Mouse (Mus musculus) heart, postnatal 0 days (tissue): Measurements from ENCODE around the gene Dexi. TPM values are rescaled to one million over a fixed set of nuclear protein-coding genes. Genes with fewer than 3 reads are reported as not detected.

Experiments
- ATAC-seq: fragments of 200-750 bp; cut with Nextera tagmentation; 2 replicates; pipeline ENCODE4 v1.8.0; 2017; ENCODE audit warnings: low read depth, moderate number of reproducible peaks, moderate library complexity; ENCODE audit not compliant: insufficient read depth
- DNase-seq: peaks from one replicate; pipeline ENCODE4 v3.0.0-alpha.2; 2016; ENCODE audit warnings: low spot score
- H3K27ac ChIP-seq: fragments of 300-500 bp; sonication (generic); 2 replicates; pipeline ENCODE4 v1.5.1; 2014; ENCODE audit warnings: low read depth, mild to moderate bottlenecking
- H3K27me3 ChIP-seq: fragments of 300-500 bp; sonication (generic); 2 replicates; pipeline ENCODE4 v1.6.1; 2014; ENCODE audit warnings: low read length, mixed read lengths; ENCODE audit not compliant: control insufficient read depth, insufficient read depth
- H3K36me3 ChIP-seq: fragments of 300-500 bp; sonication (generic); replicated peaks from 2 replicates; pipeline ENCODE4 v1.6.1; 2014; ENCODE audit warnings: low read length, mixed read lengths; ENCODE audit not compliant: control insufficient read depth, insufficient read depth
- H3K4me1 ChIP-seq: fragments of 300-500 bp; sonication (generic); 2 replicates; pipeline ENCODE4 v1.6.1; 2014; ENCODE audit warnings: antibody characterized with exemption; ENCODE audit not compliant: control insufficient read depth, insufficient read depth
- H3K4me2 ChIP-seq: fragments of 300-500 bp; sonication (generic); 2 replicates; pipeline ENCODE4 v1.6.1; 2014; ENCODE audit warnings: low read depth, mild to moderate bottlenecking, low read length, moderate library complexity
- H3K4me3 ChIP-seq: fragments of 300-500 bp; sonication (generic); 2 replicates; pipeline ENCODE4 v1.5.1; 2014; ENCODE audit warnings: low read depth, low read length
- H3K9ac ChIP-seq: fragments of 300-500 bp; sonication (generic); replicated peaks from 2 replicates; pipeline ENCODE4 v1.6.1; 2014; ENCODE audit warnings: low read depth, low read length, mixed read lengths
- H3K9me3 ChIP-seq: fragments of 300-500 bp; sonication (generic); replicated peaks from 2 replicates; pipeline ENCODE4 v1.6.1; 2016; ENCODE audit warnings: low read length; ENCODE audit not compliant: control insufficient read depth
- CTCF ChIP-seq: IDR thresholded peaks from 2 replicates; pipeline ENCODE4 v1.5.1; 2016; ENCODE audit warnings: antibody characterized with exemption, control low read depth, low read depth
- EP300 ChIP-seq: IDR thresholded peaks from 2 replicates; pipeline ENCODE4 v1.6.1; 2016; ENCODE audit warnings: antibody characterized with exemption, low read depth
- WGBS: fragments of 180-500 bp; shearing (Covaris S2); extraction: QIAGEN DNeasy Blood & Tissue Kit; methylation state at CpG from one replicate; pipeline ENCODE4 v1.1.7; 2014; 5-methylcytosine and 5-hydroxymethylcytosine counted together
- polyA plus RNA-seq: library from polyadenylated mRNA; unstranded; fragments of >200 nt; fragmentation: Nextera tagmentation; extraction: Ambion mirVana; gene quantifications from 2 replicates; pipeline ENCODE4 v1.2.1, GENCODE M21; 2015
- total RNA-seq: library from RNA; depleted of rRNA; stranded (reverse); fragments of >200 nt; gene quantifications from 2 replicates; pipeline ENCODE4 v1.2.3, GENCODE M21; 2014; ENCODE audit warnings: low replicate concordance

The Dexi gene
- total and polyA plus RNA-seq, 2 experiments from 2014 or later: 15.6 to 76.4 TPM

DNA sequence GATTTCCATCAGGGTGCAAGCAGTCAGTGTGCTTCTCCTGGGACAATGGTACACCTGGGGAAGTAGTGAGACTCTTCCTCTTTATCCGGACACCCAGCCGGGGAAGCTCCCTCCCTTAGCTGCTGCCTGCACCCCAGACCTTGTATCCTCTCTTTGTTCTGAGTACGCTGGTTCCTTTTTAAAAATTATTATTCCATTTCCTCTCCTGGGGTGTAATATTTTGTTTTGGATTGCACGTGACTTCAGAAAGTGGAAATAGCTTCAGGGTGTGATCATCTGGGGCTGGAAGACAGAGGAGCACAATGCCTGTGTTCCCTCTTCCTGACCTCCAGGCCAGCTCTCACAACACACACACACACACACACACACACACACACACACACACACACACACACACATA lies 60.5 kb downstream of the Dexi start:
- Histone ChIP-seq H3K4me2 (no peak overlapping the region), H3K9me3 (no peaks in the 10 kb centered on the region), H3K36me3 (no peaks in the 10 kb centered on the region), H3K27me3 (0 out of 2 replicates have a peak, but pooled peaks cover 5% of the 10 kb centered on the region), H3K9ac (no peak overlapping the region), H3K27ac (no peak overlapping the region), H3K4me3 (no peak overlapping the region), H3K4me1 (no peaks in the 10 kb centered on the region)
- DNase-seq (no peak), ATAC-seq (no peak)
- TF ChIP-seq CTCF (no peak), EP300 (no peak)
- 44% methylated on average over 4 of the region's 4 CpGs for WGBS

GRCm38 (mm10) chr16:10479857-10480256 lies 63.0 kb downstream of the Dexi start, which contains the start of gene Ciita:
TSS of gene Ciita (plus strand) at chr16:10480059.
- Histone ChIP-seq H3K9me3 (no peaks in the 10 kb centered on the region), H3K4me1 (no peaks in the 10 kb centered on the region; the same call in 1 of the 2 replicates), H3K36me3 (no peaks in the 10 kb centered on the region), H3K4me2 (no peak within 1 kb of the TSS), H3K27me3 (no peaks in the 10 kb centered on the region), H3K4me3 (no peak within 1 kb of the TSS), H3K9ac (no peak within 1 kb of the TSS), H3K27ac (no peak within 1 kb of the TSS)
- DNase-seq (no peak), ATAC-seq (no peak)
- WGBS: 59% methylated on average over 5 of the region's 5 CpGs
- TF ChIP-seq CTCF (no peak), EP300 (no peak)

GRCm38 (mm10) chr16:10475919-10476318 lies 66.9 kb downstream of the Dexi start:
- Histone ChIP-seq H3K27me3 (no peaks in the 10 kb centered on the region), H3K9me3 (no peaks in the 10 kb centered on the region), H3K27ac (no peak overlapping the region), H3K4me2 (no peak overlapping the region), H3K4me1 (no peaks in the 10 kb centered on the region; the same call in 1 of the 2 replicates), H3K9ac (no peak overlapping the region), H3K36me3 (no peaks in the 10 kb centered on the region), H3K4me3 (no peak overlapping the region)
- 62% methylated on average over 2 of the region's 2 CpGs for WGBS
- no peak for ATAC-seq
- TF ChIP-seq EP300 (no peak), CTCF (no peak)
- DNase-seq: no peak

DNA sequence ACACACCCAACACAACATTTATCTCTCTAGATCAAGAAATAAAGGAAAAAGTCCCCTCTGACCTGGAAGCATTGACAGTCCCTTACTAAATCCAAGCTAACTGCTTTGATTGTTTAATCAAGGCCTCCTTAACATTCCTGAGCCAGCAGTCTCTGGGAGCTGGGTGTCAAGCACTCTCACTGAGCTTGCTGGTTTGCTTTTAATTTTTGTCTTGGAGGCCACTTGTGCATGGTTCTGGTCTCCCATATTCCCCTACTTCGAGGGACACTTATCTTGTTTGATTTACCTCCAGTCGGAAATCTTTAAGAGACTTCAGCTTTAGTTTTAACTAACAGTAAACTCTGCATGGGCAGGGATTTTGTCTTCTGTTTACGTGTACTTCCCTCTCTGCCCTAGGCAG lies 67.9 kb downstream of the Dexi start:
- 48% methylated on average over 3 of the region's 3 CpGs for WGBS
- Histone ChIP-seq H3K9ac (no peak overlapping the region), H3K4me3 (no peak overlapping the region), H3K4me2 (no peak overlapping the region), H3K4me1 (no peaks in the 10 kb centered on the region; the same call in 1 of the 2 replicates), H3K36me3 (no peaks in the 10 kb centered on the region), H3K9me3 (no peaks in the 10 kb centered on the region), H3K27ac (no peak overlapping the region), H3K27me3 (no peaks in the 10 kb centered on the region)
- ATAC-seq: no peak
- TF ChIP-seq EP300: no peak
- TF ChIP-seq CTCF: no peak
- DNase-seq: no peak

DNA sequence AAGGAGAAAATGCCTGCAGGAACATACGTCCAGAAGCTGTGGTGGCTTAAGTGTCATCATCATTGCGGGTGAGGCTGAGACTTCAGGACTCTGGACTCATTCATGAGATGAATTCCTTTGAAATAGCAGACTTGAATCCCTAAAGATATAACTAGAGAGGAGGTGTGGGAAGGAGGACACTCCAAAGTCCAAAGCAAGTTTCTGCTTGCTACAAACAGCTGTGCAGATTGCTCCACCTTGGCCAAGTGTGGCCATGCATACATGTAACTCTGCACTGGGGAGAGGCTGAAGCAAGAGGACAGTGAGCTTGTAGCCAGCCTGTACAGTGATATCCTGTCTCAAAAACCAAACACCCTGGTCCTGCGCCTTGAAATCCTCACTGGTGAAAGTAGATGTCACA lies 70.9 kb downstream of the Dexi start:
- Histone ChIP-seq H3K4me1 (no peaks in the 10 kb centered on the region; the same call in 1 of the 2 replicates), H3K9me3 (no peaks in the 10 kb centered on the region), H3K27ac (no peak overlapping the region), H3K36me3 (no peaks in the 10 kb centered on the region), H3K4me3 (no peak overlapping the region), H3K4me2 (no peak overlapping the region), H3K9ac (no peak overlapping the region), H3K27me3 (no peaks in the 10 kb centered on the region)
- no peak for DNase-seq
- TF ChIP-seq EP300 (no peak), CTCF (no peak)
- no peak for ATAC-seq
- WGBS: 88% methylated on average over 3 of the region's 3 CpGs

GRCm38 (mm10) chr16:10468201-10468600 lies 74.7 kb downstream of the Dexi start:
- Histone ChIP-seq H3K27ac (no peak overlapping the region), H3K9me3 (no peaks in the 10 kb centered on the region), H3K4me1 (no peaks in the 10 kb centered on the region), H3K9ac (no peak overlapping the region), H3K27me3 (no peaks in the 10 kb centered on the region), H3K36me3 (no peaks in the 10 kb centered on the region), H3K4me2 (no peak overlapping the region), H3K4me3 (no peak overlapping the region)
- ATAC-seq (no peak), DNase-seq (no peak)
- TF ChIP-seq EP300: no peak
- TF ChIP-seq CTCF: no peak
- WGBS: 74% methylated on average over 1 of the region's 1 CpGs
